ENCODE assay signal across 8 mouse cellular contexts in genomic region chr11:116218737-116219400, GRCm38 (mm10). TPM values are rescaled to one million over a fixed set of nuclear protein-coding genes. Genes with fewer than 3 reads are reported as not detected.
DNase-seq lines count a peak whose midpoint lies in the region; ATAC-seq and TF ChIP-seq lines count a peak whose summit lies in the region.

No protein-coding gene starts in this region.

- WGBS in thymus, adult 2 months, result 24% methylated on average over 7 of the region's 7 CpGs
- 43% methylated on average over 7 of the region's 7 CpGs for WGBS in heart, embryonic 11.5 days (ENCODE audit: insufficient replicate concordance)
- 62% methylated on average over 7 of the region's 7 CpGs for WGBS in kidney, embryonic 14.5 days
- 52% methylated on average over 7 of the region's 7 CpGs for WGBS in limb, embryonic 13.5 days
- WGBS in midbrain, postnatal 0 days, result 44% methylated on average over 7 of the region's 7 CpGs

- no peak for TF ChIP-seq CTCF in thymus, adult 2 months (IDR thresholded peaks at IDR 0.05; ENCODE audit: borderline replicate concordance, control insufficient read depth, extremely low read depth, insufficient read depth, low read length, poor library complexity)
- no peak for TF ChIP-seq CTCF in midbrain, postnatal 0 days (IDR thresholded peaks at IDR 0.05)

- H3K36me3 ChIP-seq in thymus, adult 2 months (ENCODE audit: control insufficient read depth, insufficient read depth, low read length), result no peaks in the 10 kb centered on the region
- H3K36me3 ChIP-seq in heart, embryonic 11.5 days (ENCODE audit: control insufficient read depth, insufficient read depth, low read length), result no peaks in the 10 kb centered on the region
- H3K36me3 ChIP-seq in kidney, embryonic 14.5 days (ENCODE audit: control insufficient read depth, insufficient read depth, low read length), result no peaks in the 10 kb centered on the region
- 0 out of 2 replicates have a peak, but pooled peaks cover 3% of the 10 kb centered on the region for H3K36me3 ChIP-seq in limb, embryonic 13.5 days
- H3K36me3 ChIP-seq in midbrain, postnatal 0 days (ENCODE audit: insufficient read depth, low read length), result no peaks in the 10 kb centered on the region

- no peak overlapping the region for H3K4me3 ChIP-seq in thymus, adult 2 months (ENCODE audit: control insufficient read depth, insufficient read depth, low read length)
- no peak overlapping the region for H3K4me3 ChIP-seq in heart, embryonic 11.5 days (ENCODE audit: low read depth, low read length)
- H3K4me3 ChIP-seq in kidney, embryonic 14.5 days (ENCODE audit: low read length), result no peak overlapping the region
- H3K4me3 ChIP-seq in limb, embryonic 13.5 days, result no peak overlapping the region
- no peak overlapping the region for H3K4me3 ChIP-seq in midbrain, postnatal 0 days (ENCODE audit: low read depth, low read length)

- H3K27ac ChIP-seq in thymus, adult 2 months (ENCODE audit: control insufficient read depth, insufficient read depth, low read length), result no peak overlapping the region
- peak overlapping the region; percentile 93 for H3K27ac ChIP-seq in heart, embryonic 11.5 days (ENCODE audit: low read depth, low read length)
- H3K27ac ChIP-seq in kidney, embryonic 14.5 days (ENCODE audit: low read depth, low read length), result peak overlapping the region; percentile 49; the same call in 1 of the 2 replicates
- H3K27ac ChIP-seq in limb, embryonic 13.5 days, result peak overlapping the region; percentile 75
- H3K27ac ChIP-seq in midbrain, postnatal 0 days (ENCODE audit: low read depth, low read length), result peak overlapping the region; percentile 32; the same call in 1 of the 2 replicates

- H3K9ac ChIP-seq in heart, embryonic 11.5 days (ENCODE audit: low read depth, low read length), result 0 out of 2 replicates have a peak overlapping the region, but pooled peaks have one; percentile 17
- no peak overlapping the region for H3K9ac ChIP-seq in kidney, embryonic 14.5 days (ENCODE audit: low read depth, low read length)
- H3K9ac ChIP-seq in limb, embryonic 13.5 days, result 0 out of 2 replicates have a peak overlapping the region, but pooled peaks have one; percentile 13
- H3K9ac ChIP-seq in midbrain, postnatal 0 days (replicated peaks; ENCODE audit: low read length, poor library complexity, severe bottlenecking), result no peak overlapping the region

- no peak for TF ChIP-seq POLR2A in thymus, adult 2 months (IDR thresholded peaks at IDR 0.05; ENCODE audit: control insufficient read depth, extremely low read depth, insufficient read depth, low read length, poor library complexity)

- DNase-seq in thymus, adult 2 months, result peak; percentile 17
- DNase-seq in thymus, postnatal 36 days, result no peak
- DNase-seq in fat pad, adult 2 months (ENCODE audit: extremely low read depth, low read depth, low spot score), result peak; percentile 64
- peak; percentile 92 for DNase-seq in midbrain, postnatal 0 days (ENCODE audit: low spot score)
- DNase-seq in testis, postnatal 14 days (ENCODE audit: low spot score), result peak; percentile 79

- H3K4me2 ChIP-seq in heart, embryonic 11.5 days, result no peak overlapping the region; the same call in 1 of the 2 replicates
- H3K4me2 ChIP-seq in kidney, embryonic 14.5 days (replicated peaks; ENCODE audit: low read depth, low read length), result no peak overlapping the region
- no peak overlapping the region for H3K4me2 ChIP-seq in limb, embryonic 13.5 days (replicated peaks)
- H3K4me2 ChIP-seq in midbrain, postnatal 0 days (ENCODE audit: low read depth, low read length, poor library complexity, severe bottlenecking), result no peak overlapping the region

- ATAC-seq in heart, embryonic 11.5 days (replicated peaks; ENCODE audit: insufficient number of reproducible peaks, low FRiP score, low TSS enrichment), result peak; percentile 58; the same call in 1 of the 2 replicates
- ATAC-seq in kidney, embryonic 14.5 days (ENCODE audit: low FRiP score, low TSS enrichment), result peak; percentile 26; the same call in 1 of the 2 replicates
- ATAC-seq in limb, embryonic 13.5 days (ENCODE audit: low FRiP score, low read depth), result peak; percentile 60
- ATAC-seq in midbrain, postnatal 0 days (ENCODE audit: low FRiP score), result peak; percentile 76

- H3K27me3 ChIP-seq in thymus, adult 2 months (ENCODE audit: control insufficient read depth, insufficient read depth, low read length), result no peaks in the 10 kb centered on the region
- H3K27me3 ChIP-seq in heart, embryonic 11.5 days (ENCODE audit: control insufficient read depth, insufficient read depth, low read length), result peaks cover 38% of the 10 kb centered on the region
- H3K27me3 ChIP-seq in kidney, embryonic 14.5 days (ENCODE audit: control insufficient read depth, insufficient read depth, low read length), result peaks cover 28% of the 10 kb centered on the region
- peaks cover 35% of the 10 kb centered on the region for H3K27me3 ChIP-seq in limb, embryonic 13.5 days
- peaks cover 38% of the 10 kb centered on the region for H3K27me3 ChIP-seq in midbrain, postnatal 0 days (ENCODE audit: insufficient read depth, low read length)

- peaks cover 4% of the 10 kb centered on the region for H3K9me3 ChIP-seq in heart, embryonic 11.5 days (replicated peaks; ENCODE audit: control insufficient read depth, low read length)
- H3K9me3 ChIP-seq in kidney, embryonic 14.5 days (ENCODE audit: control insufficient read depth, low read length), result peaks cover 7% of the 10 kb centered on the region; the same call in 1 of the 2 replicates
- peaks cover 10% of the 10 kb centered on the region for H3K9me3 ChIP-seq in limb, embryonic 13.5 days
- no peaks in the 10 kb centered on the region; the same call in 1 of the 2 replicates for H3K9me3 ChIP-seq in midbrain, postnatal 0 days (ENCODE audit: low read length)

- H3K4me1 ChIP-seq in thymus, adult 2 months (replicated peaks; ENCODE audit: control insufficient read depth, insufficient read depth, low read length), result peaks cover 15% of the 10 kb centered on the region
- peaks cover 26% of the 10 kb centered on the region for H3K4me1 ChIP-seq in heart, embryonic 11.5 days (ENCODE audit: control insufficient read depth, insufficient read depth, low read length)
- peaks cover 25% of the 10 kb centered on the region; the same call in 1 of the 2 replicates for H3K4me1 ChIP-seq in kidney, embryonic 14.5 days (ENCODE audit: control insufficient read depth, insufficient read depth, low read length)
- peaks cover 33% of the 10 kb centered on the region for H3K4me1 ChIP-seq in limb, embryonic 13.5 days
- H3K4me1 ChIP-seq in midbrain, postnatal 0 days (ENCODE audit: insufficient read depth, low read length), result 0 out of 2 replicates have a peak, but pooled peaks cover 3% of the 10 kb centered on the region

RNA-seq across cellular contexts. Expression of gene Evpl, which starts 19.0 kb away (rescaled TPM):
- 3.2 and 3.7 TPM in 2 replicates for polyA plus RNA-seq in thymus, adult 2 months (2012; rRNA removed)
- 0.26 and 0.31 TPM in 2 replicates for polyA plus RNA-seq in heart, embryonic 11.5 days (2014; fragmentation: Nextera tagmentation; extraction: Ambion mirVana)
- polyA plus RNA-seq in kidney, embryonic 14.5 days (2014; fragmentation: Nextera tagmentation; extraction: Ambion mirVana), result 1.4 and 2.6 TPM in 2 replicates
- polyA plus RNA-seq in limb, embryonic 13.5 days (2015; fragmentation: Nextera tagmentation; extraction: Ambion mirVana), result 3.3 and 4.0 TPM in 2 replicates
- total RNA-seq in midbrain, postnatal 0 days (2014; rRNA removed), result 3.3 and 4.9 TPM in 2 replicates
- polyA plus RNA-seq in midbrain, postnatal 0 days (2015; fragmentation: Nextera tagmentation; extraction: Ambion mirVana), result 1.9 and 2.3 TPM in 2 replicates

RNA-seq across cellular contexts. Expression of gene Acox1, which starts 20.0 kb away (rescaled TPM):
- polyA plus RNA-seq in thymus, adult 2 months (2012; rRNA removed), result 39.2 and 44.2 TPM in 2 replicates
- polyA plus RNA-seq in heart, embryonic 11.5 days (2014; fragmentation: Nextera tagmentation; extraction: Ambion mirVana), result 29.3 and 32.3 TPM in 2 replicates
- polyA plus RNA-seq in kidney, embryonic 14.5 days (2014; fragmentation: Nextera tagmentation; extraction: Ambion mirVana), result 16.3 and 27.4 TPM in 2 replicates
- 22.0 and 23.5 TPM in 2 replicates for polyA plus RNA-seq in limb, embryonic 13.5 days (2015; fragmentation: Nextera tagmentation; extraction: Ambion mirVana)
- 110 and 116 TPM in 2 replicates for total RNA-seq in midbrain, postnatal 0 days (2014; rRNA removed)
- 66.1 and 69.2 TPM in 2 replicates for polyA plus RNA-seq in midbrain, postnatal 0 days (2015; fragmentation: Nextera tagmentation; extraction: Ambion mirVana)

RNA-seq across cellular contexts. Expression of gene Ten1, which starts 20.2 kb away (rescaled TPM):
- polyA plus RNA-seq in thymus, adult 2 months (2012; rRNA removed), result 56.5 and 57.0 TPM in 2 replicates
- polyA plus RNA-seq in heart, embryonic 11.5 days (2014; fragmentation: Nextera tagmentation; extraction: Ambion mirVana), result 74.0 and 76.4 TPM in 2 replicates
- polyA plus RNA-seq in kidney, embryonic 14.5 days (2014; fragmentation: Nextera tagmentation; extraction: Ambion mirVana), result 74.1 and 76.3 TPM in 2 replicates
- polyA plus RNA-seq in limb, embryonic 13.5 days (2015; fragmentation: Nextera tagmentation; extraction: Ambion mirVana), result 63.3 and 72.1 TPM in 2 replicates
- total RNA-seq in midbrain, postnatal 0 days (2014; rRNA removed), result 54.2 and 60.5 TPM in 2 replicates
- polyA plus RNA-seq in midbrain, postnatal 0 days (2015; fragmentation: Nextera tagmentation; extraction: Ambion mirVana), result 91.2 and 101 TPM in 2 replicates

RNA-seq across cellular contexts. Expression of gene Fbf1, which starts 50.9 kb away (rescaled TPM):
- polyA plus RNA-seq in thymus, adult 2 months (2012; rRNA removed), result 30.0 and 30.3 TPM in 2 replicates
- 20.3 and 20.6 TPM in 2 replicates for polyA plus RNA-seq in heart, embryonic 11.5 days (2014; fragmentation: Nextera tagmentation; extraction: Ambion mirVana)
- polyA plus RNA-seq in kidney, embryonic 14.5 days (2014; fragmentation: Nextera tagmentation; extraction: Ambion mirVana), result 19.6 and 36.8 TPM in 2 replicates
- polyA plus RNA-seq in limb, embryonic 13.5 days (2015; fragmentation: Nextera tagmentation; extraction: Ambion mirVana), result 48.6 and 48.9 TPM in 2 replicates
- total RNA-seq in midbrain, postnatal 0 days (2014; rRNA removed), result 82.2 and 83.0 TPM in 2 replicates
- polyA plus RNA-seq in midbrain, postnatal 0 days (2015; fragmentation: Nextera tagmentation; extraction: Ambion mirVana), result 38.6 and 43.7 TPM in 2 replicates

RNA-seq across cellular contexts. Expression of gene Srp68, which starts 55.1 kb away (rescaled TPM):
- polyA plus RNA-seq in thymus, adult 2 months (2012; rRNA removed), result 69.1 and 72.0 TPM in 2 replicates
- 61.5 and 61.9 TPM in 2 replicates for polyA plus RNA-seq in heart, embryonic 11.5 days (2014; fragmentation: Nextera tagmentation; extraction: Ambion mirVana)
- polyA plus RNA-seq in kidney, embryonic 14.5 days (2014; fragmentation: Nextera tagmentation; extraction: Ambion mirVana), result 60.6 and 85.6 TPM in 2 replicates
- 109 and 110 TPM in 2 replicates for polyA plus RNA-seq in limb, embryonic 13.5 days (2015; fragmentation: Nextera tagmentation; extraction: Ambion mirVana)
- total RNA-seq in midbrain, postnatal 0 days (2014; rRNA removed), result 17.7 and 27.3 TPM in 2 replicates
- polyA plus RNA-seq in midbrain, postnatal 0 days (2015; fragmentation: Nextera tagmentation; extraction: Ambion mirVana), result 47.9 and 50.9 TPM in 2 replicates

Comparison
In these comparisons a context has a peak if more than half of its experiments do, and no peak if none do; other contexts are left out.
1. DNase-seq: peak in thymus, adult 2 months (single experiment), fat pad, adult 2 months (single experiment), midbrain, postnatal 0 days (single experiment) and testis, postnatal 14 days (single experiment); none in thymus, postnatal 36 days (0 of 2).
2. ATAC-seq: peak in every context shown above with its lines; median percentile 76 in midbrain, postnatal 0 days; 60 in limb, embryonic 13.5 days; 58 in heart, embryonic 11.5 days; 26 in kidney, embryonic 14.5 days.
3. H3K9ac ChIP-seq: peak in heart, embryonic 11.5 days (single experiment) and limb, embryonic 13.5 days (single experiment); none in kidney, embryonic 14.5 days (single experiment) and midbrain, postnatal 0 days (single experiment).